8 mouse cellular contexts compared by ENCODE assay signal in genomic region chr6:86366125-86366852, GRCm38 (mm10). TPM values are rescaled to one million over a fixed set of nuclear protein-coding genes. Genes with fewer than 3 reads are reported as not detected.
DNase-seq lines count a peak whose midpoint lies in the region; ATAC-seq lines count a peak whose summit lies in the region.

No protein-coding gene starts in this region.

- H3K9ac ChIP-seq in heart, embryonic 11.5 days (ENCODE audit: low read depth, low read length): peak overlapping the region; percentile 91
- H3K9ac ChIP-seq in kidney, embryonic 15.5 days: peak overlapping the region; percentile 56
- H3K9ac ChIP-seq in liver, embryonic 12.5 days: peak overlapping the region; percentile 83
- peak overlapping the region; percentile 91 for H3K9ac ChIP-seq in neural tube, embryonic 13.5 days

- H3K4me1 ChIP-seq in heart, embryonic 11.5 days (ENCODE audit: control insufficient read depth, insufficient read depth, low read length): peaks cover 16% of the 10 kb centered on the region
- H3K4me1 ChIP-seq in kidney, embryonic 15.5 days: peaks cover 25% of the 10 kb centered on the region
- H3K4me1 ChIP-seq in liver, embryonic 12.5 days: peaks cover 41% of the 10 kb centered on the region
- peaks cover 27% of the 10 kb centered on the region for H3K4me1 ChIP-seq in neural tube, embryonic 13.5 days (replicated peaks)

- peak overlapping the region; percentile 99 for H3K4me2 ChIP-seq in heart, embryonic 11.5 days
- peak overlapping the region; percentile 96 for H3K4me2 ChIP-seq in kidney, embryonic 15.5 days
- peak overlapping the region; percentile 82 for H3K4me2 ChIP-seq in liver, embryonic 12.5 days
- peak overlapping the region; percentile 86 for H3K4me2 ChIP-seq in neural tube, embryonic 13.5 days

- H3K36me3 ChIP-seq in heart, embryonic 11.5 days (ENCODE audit: control insufficient read depth, insufficient read depth, low read length): no peaks in the 10 kb centered on the region; the same call in 1 of the 2 replicates
- peaks cover 22% of the 10 kb centered on the region for H3K36me3 ChIP-seq in kidney, embryonic 15.5 days
- H3K36me3 ChIP-seq in liver, embryonic 12.5 days: peaks cover 21% of the 10 kb centered on the region
- peaks cover 15% of the 10 kb centered on the region for H3K36me3 ChIP-seq in neural tube, embryonic 13.5 days

- peak overlapping the region; percentile 83 for H3K4me3 ChIP-seq in heart, embryonic 11.5 days (ENCODE audit: low read depth, low read length)
- peak overlapping the region; percentile 75 for H3K4me3 ChIP-seq in kidney, embryonic 15.5 days (replicated peaks)
- H3K4me3 ChIP-seq in liver, embryonic 12.5 days: peak overlapping the region; percentile 74
- peak overlapping the region; percentile 72 for H3K4me3 ChIP-seq in neural tube, embryonic 13.5 days

- H3K9me3 ChIP-seq in heart, embryonic 11.5 days (replicated peaks; ENCODE audit: control insufficient read depth, low read length): no peaks in the 10 kb centered on the region
- H3K9me3 ChIP-seq in kidney, embryonic 15.5 days (replicated peaks): no peaks in the 10 kb centered on the region
- H3K9me3 ChIP-seq in liver, embryonic 12.5 days (replicated peaks): no peaks in the 10 kb centered on the region
- H3K9me3 ChIP-seq in neural tube, embryonic 13.5 days: 0 out of 2 replicates have a peak, but pooled peaks cover 3% of the 10 kb centered on the region

- DNase-seq in spleen, adult 18-20 months: peak; percentile 8 to 10
- no peak for DNase-seq in spleen, postnatal 4 days (ENCODE audit: low spot score in 2 of 2)
- peak; percentile 81 to 83 for DNase-seq in cerebellum, postnatal 10 days

- H3K27ac ChIP-seq in heart, embryonic 11.5 days (ENCODE audit: low read depth, low read length): peak overlapping the region; percentile 54; the same call in 1 of the 2 replicates
- H3K27ac ChIP-seq in kidney, embryonic 15.5 days: peak overlapping the region; percentile 79
- H3K27ac ChIP-seq in liver, embryonic 12.5 days: peak overlapping the region; percentile 79
- peak overlapping the region; percentile 84 for H3K27ac ChIP-seq in neural tube, embryonic 13.5 days (replicated peaks)

- H3K27me3 ChIP-seq in heart, embryonic 11.5 days (ENCODE audit: control insufficient read depth, insufficient read depth, low read length): no peaks in the 10 kb centered on the region
- no peaks in the 10 kb centered on the region for H3K27me3 ChIP-seq in kidney, embryonic 15.5 days
- H3K27me3 ChIP-seq in liver, embryonic 12.5 days (replicated peaks): no peaks in the 10 kb centered on the region
- no peaks in the 10 kb centered on the region for H3K27me3 ChIP-seq in neural tube, embryonic 13.5 days

- 44% methylated on average over 25 of the region's 25 CpGs for WGBS in heart, embryonic 11.5 days (ENCODE audit: insufficient replicate concordance)
- 41% methylated on average over 25 of the region's 25 CpGs for WGBS in kidney, embryonic 15.5 days
- 35% methylated on average over 25 of the region's 25 CpGs for whole genome bisulfite sequencing in liver, embryonic 12.5 days (ENCODE audit: insufficient replicate concordance)
- 42% methylated on average over 25 of the region's 25 CpGs for WGBS in neural tube, embryonic 13.5 days

- no peak for ATAC-seq in heart, embryonic 11.5 days (replicated peaks; ENCODE audit: insufficient number of reproducible peaks, low FRiP score, low TSS enrichment)
- no peak for ATAC-seq in kidney, embryonic 15.5 days (replicated peaks; ENCODE audit: low FRiP score)
- no peak for ATAC-seq in liver, embryonic 12.5 days
- ATAC-seq in neural tube, embryonic 13.5 days (ENCODE audit: low read depth): 0 out of 2 replicates have a peak, but pooled peaks have one; percentile 1
- ATAC-seq in activated CD4-positive, CD25-positive, alpha-beta regulatory T cell, adult 4 months: no peak

RNA-seq across cellular contexts. Expression of gene Fam136a, which starts 0.8 kb away (rescaled TPM):
- polyA plus RNA-seq in heart, embryonic 11.5 days (2014; fragmentation: Nextera tagmentation; extraction: Ambion mirVana): 118 and 127 TPM in 2 replicates
- polyA plus RNA-seq in kidney, embryonic 15.5 days (2015; fragmentation: Nextera tagmentation; extraction: Ambion mirVana): 145 and 148 TPM in 2 replicates
- 104 and 111 TPM in 2 replicates for polyA plus RNA-seq in liver, embryonic 12.5 days (2016; fragmentation: Nextera tagmentation; extraction: Ambion mirVana)
- 113 and 119 TPM in 2 replicates for polyA plus RNA-seq in neural tube, embryonic 13.5 days (2015; fragmentation: Nextera tagmentation; extraction: Ambion mirVana)
- polyA plus RNA-seq in activated CD4-positive, CD25-positive, alpha-beta regulatory T cell, adult 4 months (2017; shearing (Covaris generic)): 10 to 100 TPM; 51.4 to 61.1 TPM

RNA-seq across cellular contexts. Expression of gene Snrpg, which starts 4.8 kb away (rescaled TPM):
- polyA plus RNA-seq in heart, embryonic 11.5 days (2014; fragmentation: Nextera tagmentation; extraction: Ambion mirVana): 389 and 393 TPM in 2 replicates
- 665 and 702 TPM in 2 replicates for polyA plus RNA-seq in kidney, embryonic 15.5 days (2015; fragmentation: Nextera tagmentation; extraction: Ambion mirVana)
- polyA plus RNA-seq in liver, embryonic 12.5 days (2016; fragmentation: Nextera tagmentation; extraction: Ambion mirVana): 493 and 510 TPM in 2 replicates
- 397 and 429 TPM in 2 replicates for polyA plus RNA-seq in neural tube, embryonic 13.5 days (2015; fragmentation: Nextera tagmentation; extraction: Ambion mirVana)
- 100 to 1,000 TPM; 383 to 452 TPM for polyA plus RNA-seq in activated CD4-positive, CD25-positive, alpha-beta regulatory T cell, adult 4 months (2017; shearing (Covaris generic))

RNA-seq across cellular contexts. Expression of gene Pcyox1, which starts 30.7 kb away (rescaled TPM):
- 50.0 and 52.6 TPM in 2 replicates for polyA plus RNA-seq in heart, embryonic 11.5 days (2014; fragmentation: Nextera tagmentation; extraction: Ambion mirVana)
- polyA plus RNA-seq in kidney, embryonic 15.5 days (2015; fragmentation: Nextera tagmentation; extraction: Ambion mirVana): 97.6 and 99.1 TPM in 2 replicates
- 41.5 and 45.9 TPM in 2 replicates for polyA plus RNA-seq in liver, embryonic 12.5 days (2016; fragmentation: Nextera tagmentation; extraction: Ambion mirVana)
- 107 and 113 TPM in 2 replicates for polyA plus RNA-seq in neural tube, embryonic 13.5 days (2015; fragmentation: Nextera tagmentation; extraction: Ambion mirVana)
- 1 to 10 TPM; 5.3 to 6.9 TPM for polyA plus RNA-seq in activated CD4-positive, CD25-positive, alpha-beta regulatory T cell, adult 4 months (2017; shearing (Covaris generic))

RNA-seq across cellular contexts. Expression of gene Tia1, which starts 37.7 kb away (rescaled TPM):
- polyA plus RNA-seq in heart, embryonic 11.5 days (2014; fragmentation: Nextera tagmentation; extraction: Ambion mirVana): 144 and 146 TPM in 2 replicates
- 218 and 219 TPM in 2 replicates for polyA plus RNA-seq in kidney, embryonic 15.5 days (2015; fragmentation: Nextera tagmentation; extraction: Ambion mirVana)
- 45.2 and 46.2 TPM in 2 replicates for polyA plus RNA-seq in liver, embryonic 12.5 days (2016; fragmentation: Nextera tagmentation; extraction: Ambion mirVana)
- polyA plus RNA-seq in neural tube, embryonic 13.5 days (2015; fragmentation: Nextera tagmentation; extraction: Ambion mirVana): 326 and 340 TPM in 2 replicates
- polyA plus RNA-seq in activated CD4-positive, CD25-positive, alpha-beta regulatory T cell, adult 4 months (2017; shearing (Covaris generic)): 100 to 1,000 TPM in 1 of 2 experiments, 10 to 100 TPM in 1; 96.7 to 104 TPM

Comparison
In these comparisons a context has a peak if more than half of its experiments do, and no peak if none do; other contexts are left out.
1. DNase-seq: peak in spleen, adult 18-20 months (2 of 2) and cerebellum, postnatal 10 days (2 of 2); none in spleen, postnatal 4 days (0 of 2).
2. Peak in every context shown above with its lines, with median percentiles within 50 percentile points of each other: H3K27ac ChIP-seq, H3K4me2 ChIP-seq, H3K4me3 ChIP-seq and H3K9ac ChIP-seq.